Mouse (Mus musculus): ENCODE data around the gene Rnf11. TPM values are rescaled to one million over a fixed set of nuclear protein-coding genes. Genes with fewer than 3 reads are reported as not detected.

Gene Rnf11
- polyA plus RNA-seq, 1 experiment from 2014 or later = 76.8 TPM

GRCm38 (mm10) chr4:109412233-109412632 lies 72.3 kb downstream of the Rnf11 start:
- Histone ChIP-seq H3K9ac (ENCODE audit: low read length) (no peak overlapping the region), H3K27me3 (ENCODE audit: control insufficient read depth, insufficient read depth, low read length) (no peaks in the 10 kb centered on the region), H3K4me1 (ENCODE audit: control insufficient read depth in 2 of 2, insufficient read depth in 2 of 2, low read length in 2 of 2) (peaks cover 12 to 28% of the 10 kb centered on the region in 2 experiments), H3K36me3 (ENCODE audit: control insufficient read depth, insufficient read depth, low read length) (no peaks in the 10 kb centered on the region), H3K4me2 (ENCODE audit: low read length) (no peak overlapping the region), H3K9me3 (ENCODE audit: control insufficient read depth, low read length) (no peaks in the 10 kb centered on the region), H3K27ac (replicated peaks in 1 of 2; ENCODE audit: control insufficient read depth in 1 of 2, insufficient read depth in 1 of 2, low read depth in 2 of 2, low read length in 2 of 2) (no peak overlapping the region), H3K4me3 (ENCODE audit: control insufficient read depth in 1 of 2, insufficient read depth in 1 of 2, low read depth in 1 of 2, low read length in 2 of 2) (no peak overlapping the region)
- no peak for ATAC-seq (ENCODE audit: insufficient number of reproducible peaks, insufficient read depth, low FRiP score, low read depth)
- 95% methylated on average over 5 of the region's 5 CpGs for WGBS

GRCm38 (mm10) chr4:109411377-109411967 lies 73.1 kb downstream of the Rnf11 start:
- H3K27ac ChIP-seq (replicated peaks in 1 of 2; ENCODE audit: control insufficient read depth in 1 of 2, insufficient read depth in 1 of 2, low read depth in 2 of 2, low read length in 2 of 2) = peak overlapping the region; percentile 18 to 71; a peak in 3 of 4 replicates
- peak overlapping the region; percentile 44; the same call in 1 of the 2 replicates for H3K9ac ChIP-seq (ENCODE audit: low read length)
- H3K36me3 ChIP-seq (ENCODE audit: control insufficient read depth, insufficient read depth, low read length) = no peaks in the 10 kb centered on the region

GRCm38 (mm10) chr4:109410681-109411376 lies 73.7 kb downstream of the Rnf11 start:
- no peaks in the 10 kb centered on the region for H3K36me3 ChIP-seq (ENCODE audit: control insufficient read depth, insufficient read depth, low read length)
- H3K27me3 ChIP-seq (ENCODE audit: control insufficient read depth, insufficient read depth, low read length) = no peaks in the 10 kb centered on the region
- H3K4me3 ChIP-seq (ENCODE audit: control insufficient read depth in 1 of 2, insufficient read depth in 1 of 2, low read depth in 1 of 2, low read length in 2 of 2) = no peak overlapping the region
- ATAC-seq (ENCODE audit: insufficient number of reproducible peaks, insufficient read depth, low FRiP score, low read depth) = no peak
- WGBS = 30% methylated on average over 8 of the region's 9 CpGs
- peak overlapping the region; percentile 18 to 71; a peak in 3 of 4 replicates for H3K27ac ChIP-seq (replicated peaks in 1 of 2; ENCODE audit: control insufficient read depth in 1 of 2, insufficient read depth in 1 of 2, low read depth in 2 of 2, low read length in 2 of 2)
- peak overlapping the region; percentile 44; the same call in 1 of the 2 replicates for H3K9ac ChIP-seq (ENCODE audit: low read length)
- H3K4me2 ChIP-seq (ENCODE audit: low read length) = peak overlapping the region; percentile 13; the same call in 1 of the 2 replicates
- no peaks in the 10 kb centered on the region for H3K9me3 ChIP-seq (ENCODE audit: control insufficient read depth, low read length)
- H3K4me1 ChIP-seq (ENCODE audit: control insufficient read depth in 2 of 2, insufficient read depth in 2 of 2, low read length in 2 of 2) = peaks cover 12 to 30% of the 10 kb centered on the region in 2 experiments

More at GRCm38 (mm10) chr4:109411377-109411967, 73.1 kb downstream of the Rnf11 start:
- Histone ChIP-seq H3K4me3 (ENCODE audit: control insufficient read depth in 1 of 2, insufficient read depth in 1 of 2, low read depth in 1 of 2, low read length in 2 of 2) (no peak overlapping the region), H3K9me3 (ENCODE audit: control insufficient read depth, low read length) (no peaks in the 10 kb centered on the region), H3K4me1 (ENCODE audit: control insufficient read depth in 2 of 2, insufficient read depth in 2 of 2, low read length in 2 of 2) (peaks cover 12 to 28% of the 10 kb centered on the region in 2 experiments), H3K27me3 (ENCODE audit: control insufficient read depth, insufficient read depth, low read length) (no peaks in the 10 kb centered on the region), H3K4me2 (ENCODE audit: low read length) (peak overlapping the region; percentile 13; the same call in 1 of the 2 replicates)
- WGBS = 60% methylated on average over 6 of the region's 6 CpGs
- no peak for ATAC-seq (ENCODE audit: insufficient number of reproducible peaks, insufficient read depth, low FRiP score, low read depth)

- no peaks in the 10 kb centered on the region; the same call in 1 of the 2 replicates for H3K36me3 ChIP-seq (ENCODE audit: control insufficient read depth, insufficient read depth, low read length)
- peak overlapping the region; percentile 64 to 75; a peak in 2 of 4 replicates for H3K4me3 ChIP-seq (ENCODE audit: control insufficient read depth in 1 of 2, insufficient read depth in 1 of 2, low read depth in 1 of 2, low read length in 2 of 2)
- WGBS = 72% methylated on average over 9 of the region's 9 CpGs
- no peak overlapping the region for H3K27ac ChIP-seq (replicated peaks in 1 of 2; ENCODE audit: control insufficient read depth in 1 of 2, insufficient read depth in 1 of 2, low read depth in 2 of 2, low read length in 2 of 2)
- H3K27me3 ChIP-seq (ENCODE audit: control insufficient read depth, insufficient read depth, low read length) = no peaks in the 10 kb centered on the region
- no peaks in the 10 kb centered on the region for H3K9me3 ChIP-seq (ENCODE audit: control insufficient read depth, low read length)
- no peak for ATAC-seq (ENCODE audit: insufficient number of reproducible peaks, insufficient read depth, low FRiP score, low read depth)
- peaks cover 17 to 36% of the 10 kb centered on the region in 2 experiments for H3K4me1 ChIP-seq (ENCODE audit: control insufficient read depth in 2 of 2, insufficient read depth in 2 of 2, low read length in 2 of 2)
- H3K4me2 ChIP-seq (ENCODE audit: low read length) = peak overlapping the region; percentile 95
- peak overlapping the region; percentile 84 for H3K9ac ChIP-seq (ENCODE audit: low read length)
Measured at GRCm38 (mm10) chr4:109407701-109408485, 76.6 kb downstream of the Rnf11 start.

GRCm38 (mm10) chr4:109407176-109407520 lies 77.4 kb downstream of the Rnf11 start:
- Histone ChIP-seq H3K27me3 (ENCODE audit: control insufficient read depth, insufficient read depth, low read length) (no peaks in the 10 kb centered on the region), H3K4me1 (ENCODE audit: control insufficient read depth in 2 of 2, insufficient read depth in 2 of 2, low read length in 2 of 2) (peaks cover 17 to 35% of the 10 kb centered on the region in 2 experiments), H3K4me2 (ENCODE audit: low read length) (peak overlapping the region; percentile 95), H3K9me3 (ENCODE audit: control insufficient read depth, low read length) (no peaks in the 10 kb centered on the region), H3K9ac (ENCODE audit: low read length) (peak overlapping the region; percentile 84), H3K27ac (replicated peaks in 1 of 2; ENCODE audit: control insufficient read depth in 1 of 2, insufficient read depth in 1 of 2, low read depth in 2 of 2, low read length in 2 of 2) (peak overlapping the region in 1 of 2 experiments; percentile 82; a peak in 2 of 4 replicates), H3K4me3 (ENCODE audit: control insufficient read depth in 1 of 2, insufficient read depth in 1 of 2, low read depth in 1 of 2, low read length in 2 of 2) (peak overlapping the region; percentile 64 to 75), H3K36me3 (ENCODE audit: control insufficient read depth, insufficient read depth, low read length) (no peaks in the 10 kb centered on the region; the same call in 1 of the 2 replicates)
- peak; percentile 11; the same call in 1 of the 2 replicates for ATAC-seq (ENCODE audit: insufficient number of reproducible peaks, insufficient read depth, low FRiP score, low read depth)
- 1% methylated on average over 24 of the region's 24 CpGs for WGBS

GRCm38 (mm10) chr4:109406486-109407175 lies 77.9 kb downstream of the Rnf11 start, which contains the start of gene Ttc39a:
Gene Ttc39a, plus strand, starts transcription at chr4:109406623.
- Histone ChIP-seq H3K4me3 (ENCODE audit: control insufficient read depth in 1 of 2, insufficient read depth in 1 of 2, low read depth in 1 of 2, low read length in 2 of 2) (peak within 1 kb of the TSS; percentile 64 to 75), H3K4me2 (ENCODE audit: low read length) (peak within 1 kb of the TSS; percentile 95), H3K27me3 (ENCODE audit: control insufficient read depth, insufficient read depth, low read length) (no peaks in the 10 kb centered on the region), H3K4me1 (ENCODE audit: control insufficient read depth in 2 of 2, insufficient read depth in 2 of 2, low read length in 2 of 2) (peaks cover 17 to 31% of the 10 kb centered on the region in 2 experiments), H3K9ac (ENCODE audit: low read length) (peak within 1 kb of the TSS; percentile 84), H3K9me3 (ENCODE audit: control insufficient read depth, low read length) (no peaks in the 10 kb centered on the region), H3K36me3 (ENCODE audit: control insufficient read depth, insufficient read depth, low read length) (no peaks in the 10 kb centered on the region; the same call in 1 of the 2 replicates), H3K27ac (replicated peaks in 1 of 2; ENCODE audit: control insufficient read depth in 1 of 2, insufficient read depth in 1 of 2, low read depth in 2 of 2, low read length in 2 of 2) (peak within 1 kb of the TSS; percentile 70 to 82)
- ATAC-seq (ENCODE audit: insufficient number of reproducible peaks, insufficient read depth, low FRiP score, low read depth) = peak; percentile 57
- 2% methylated on average over 53 of the region's 56 CpGs for WGBS

Data from heart, embryonic 14.5 days (tissue).